Mouse (Mus musculus) CH12F3 (cell line): ENCODE measurements around the gene Vmn1r31.

ENCODE experiments used
- in situ Hi-C: fragments of 300-500 bp; cut with MboI; formaldehyde crosslinking; loops from 2 replicates; pipeline ENCODE4 v1.14.3; 2020; ENCODE audit warnings: low sequenced_read_pairs

Vmn1r31 gene

DNA sequence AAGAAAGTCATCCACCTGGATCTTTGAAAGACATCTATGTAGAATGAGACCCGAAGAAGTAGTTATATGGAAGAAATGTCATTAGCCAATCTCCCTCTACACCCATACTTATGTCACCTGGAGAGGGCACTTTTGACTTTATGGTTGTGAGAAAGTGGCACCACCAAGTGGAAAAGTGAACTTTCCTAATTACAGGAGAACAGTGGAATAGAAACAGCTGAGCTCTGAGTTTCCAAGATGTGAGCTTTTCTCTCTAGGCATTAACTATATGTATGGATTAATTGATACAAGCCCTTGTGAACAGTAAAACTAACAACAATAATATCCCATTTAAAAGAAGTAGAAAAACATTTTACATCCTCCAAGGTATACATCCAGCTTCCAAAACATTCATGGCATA is at the start of gene Vmn1r31:
TSS of gene Vmn1r31 (minus strand) at position 101 of the 400 bp plus-strand sequence.
- in situ Hi-C loops: no loop called here

DNA sequence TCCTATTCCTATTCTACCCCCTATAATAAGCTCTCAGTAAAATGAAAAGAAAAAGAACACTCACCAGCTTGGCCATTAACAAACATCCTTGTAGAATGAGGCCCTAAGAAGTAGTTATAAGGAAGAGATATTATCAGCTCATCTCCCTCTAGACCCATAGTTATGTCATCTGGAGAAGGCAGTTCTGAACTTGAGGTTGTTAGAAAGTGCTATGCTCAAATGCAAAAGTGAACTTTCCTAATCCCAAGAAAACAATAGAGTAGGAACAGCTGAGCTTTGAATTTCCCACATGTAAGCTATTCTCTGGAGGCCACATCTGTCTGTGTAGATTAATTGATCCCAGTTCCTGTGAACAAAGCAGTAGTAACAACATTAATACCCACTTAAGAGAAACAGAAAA is 31.8 kb downstream of the Vmn1r31 start, which contains the start of gene Vmn1r30:
TSS of gene Vmn1r30 (minus strand) at position 101 of the 400 bp plus-strand sequence.
- in situ Hi-C loops: no loop called here
